Mouse (Mus musculus) liver, embryonic 16.5 days (tissue): ENCODE measurements around the gene Ddx6. TPM values are rescaled to one million over a fixed set of nuclear protein-coding genes. Genes with fewer than 3 reads are reported as not detected.
"Not testable (repeated sequence)": the region's sequence is repeated elsewhere in the genome, so short reads cannot be mapped to it uniquely, and the experiment has no call there.

Experiments used
- ATAC-seq: fragments of 200-750 bp; cut with Nextera tagmentation; 2 replicates; pipeline ENCODE4 v1.8.0; 2017; ENCODE audit warnings: low read depth, mild to moderate bottlenecking, moderate number of reproducible peaks, moderate library complexity
- H3K27ac ChIP-seq: fragments of 300-500 bp; sonication (generic); 2 replicates; pipeline ENCODE4 v1.5.1; 2014; ENCODE audit warnings: mild to moderate bottlenecking, low read length
- H3K27me3 ChIP-seq: fragments of 300-500 bp; sonication (generic); 2 replicates; pipeline ENCODE4 v1.6.1; 2014; ENCODE audit warnings: low read depth, low read length, mixed read lengths; ENCODE audit not compliant: control insufficient read depth, insufficient read depth
- H3K36me3 ChIP-seq: fragments of 300-500 bp; sonication (generic); 2 replicates; pipeline ENCODE4 v1.6.1; 2014; ENCODE audit warnings: mild to moderate bottlenecking; ENCODE audit not compliant: control insufficient read depth, insufficient read depth
- H3K4me1 ChIP-seq: fragments of 300-500 bp; sonication (generic); 2 replicates; pipeline ENCODE4 v1.6.1; 2014; ENCODE audit warnings: low read depth, low read length, mixed read lengths; ENCODE audit not compliant: control insufficient read depth
- H3K4me2 ChIP-seq: fragments of 300-500 bp; sonication (generic); 2 replicates; pipeline ENCODE4 v1.6.1; 2014; ENCODE audit warnings: low read depth, low read length, mixed read lengths
- H3K4me3 ChIP-seq: fragments of 300-500 bp; sonication (generic); 2 replicates; pipeline ENCODE4 v1.5.1; 2014; ENCODE audit warnings: low read depth, mild to moderate bottlenecking, low read length
- H3K9ac ChIP-seq: fragments of 300-500 bp; sonication (generic); 2 replicates; pipeline ENCODE4 v1.6.1; 2014; ENCODE audit warnings: low read depth, low read length
- H3K9me3 ChIP-seq: fragments of 300-500 bp; sonication (generic); replicated peaks from 2 replicates; pipeline ENCODE4 v1.6.1; 2016; ENCODE audit warnings: low read length; ENCODE audit not compliant: control insufficient read depth
- WGBS: fragments of 180-500 bp; shearing (Covaris S2); extraction: QIAGEN DNeasy Blood & Tissue Kit; methylation state at CpG from one replicate; pipeline ENCODE4 v1.1.7; 2014; ENCODE audit not compliant: insufficient replicate concordance; 5-methylcytosine and 5-hydroxymethylcytosine counted together
- polyA plus RNA-seq: library from polyadenylated mRNA; unstranded; fragments of >200 nt; fragmentation: Nextera tagmentation; extraction: Ambion mirVana; gene quantifications from 2 replicates; pipeline ENCODE4 v1.2.1, GENCODE M21; 2015

The Ddx6 gene
- polyA plus RNA-seq, 1 experiment from 2014 or later: 4.5 TPM

- no peak overlapping the region for H3K4me3 ChIP-seq
- no peaks in the 10 kb centered on the region for H3K9me3 ChIP-seq
- ATAC-seq: no peak
- 77% methylated on average over 2 of the region's 2 CpGs for WGBS
- H3K27me3 ChIP-seq: no peaks in the 10 kb centered on the region
- H3K9ac ChIP-seq: no peak overlapping the region
- peaks cover 12% of the 10 kb centered on the region for H3K4me1 ChIP-seq
- H3K27ac ChIP-seq: no peak overlapping the region
- no peaks in the 10 kb centered on the region for H3K36me3 ChIP-seq
- no peak overlapping the region for H3K4me2 ChIP-seq
Observed at GRCm38 (mm10) chr9:44575095-44575494, 29.6 kb upstream of the Ddx6 start.

- H3K4me3 ChIP-seq, H3K4me2 ChIP-seq: not testable (repeated sequence)
- WGBS: 70% methylated on average over 7 of the region's 7 CpGs
Observed at GRCm38 (mm10) chr9:44576046-44576445, 28.6 kb upstream of the Ddx6 start.

GRCm38 (mm10) chr9:44579392-44579791 lies 25.3 kb upstream of the Ddx6 start:
- H3K9me3 ChIP-seq: peaks cover 9% of the 10 kb centered on the region; the same call in 1 of the 2 replicates
- H3K9ac ChIP-seq: peak overlapping the region; percentile 17
- H3K4me1 ChIP-seq: peaks cover 25% of the 10 kb centered on the region
- H3K36me3 ChIP-seq: no peaks in the 10 kb centered on the region
- peak overlapping the region; percentile 81 for H3K27ac ChIP-seq
- no peaks in the 10 kb centered on the region for H3K27me3 ChIP-seq
- H3K4me3 ChIP-seq: peak overlapping the region; percentile 43
- WGBS: 8% methylated on average over 6 of the region's 6 CpGs
- ATAC-seq: peak; percentile 70
- H3K4me2 ChIP-seq: peak overlapping the region; percentile 64

More at GRCm38 (mm10) chr9:44576046-44576445, 28.6 kb upstream of the Ddx6 start:
- H3K9ac ChIP-seq, H3K27ac ChIP-seq, H3K9me3 ChIP-seq, H3K27me3 ChIP-seq, ATAC-seq, H3K36me3 ChIP-seq: not testable (repeated sequence)
- peaks cover 18% of the 10 kb centered on the region for H3K4me1 ChIP-seq

GRCm38 (mm10) chr9:44580085-44580484 lies 24.6 kb upstream of the Ddx6 start:
- peak; percentile 94 for ATAC-seq

GRCm38 (mm10) chr9:44581423-44581822 lies 23.3 kb upstream of the Ddx6 start:
- ATAC-seq: no peak
- Histone ChIP-seq H3K4me2 (no peak overlapping the region), H3K4me3 (no peak overlapping the region), H3K4me1 (peaks cover 25% of the 10 kb centered on the region), H3K36me3 (no peaks in the 10 kb centered on the region), H3K27ac (no peak overlapping the region; the same call in 1 of the 2 replicates), H3K9ac (no peak overlapping the region), H3K9me3 (peaks cover 10% of the 10 kb centered on the region; the same call in 1 of the 2 replicates), H3K27me3 (no peaks in the 10 kb centered on the region)
- 51% methylated on average over 3 of the region's 3 CpGs for whole genome bisulfite sequencing

More at GRCm38 (mm10) chr9:44580085-44580484, 24.6 kb upstream of the Ddx6 start:
- Histone ChIP-seq H3K9me3 (peaks cover 10% of the 10 kb centered on the region; the same call in 1 of the 2 replicates), H3K27ac (peak overlapping the region; percentile 81), H3K9ac (peak overlapping the region; percentile 26), H3K27me3 (no peaks in the 10 kb centered on the region), H3K36me3 (no peaks in the 10 kb centered on the region), H3K4me3 (peak overlapping the region; percentile 43), H3K4me1 (peaks cover 25% of the 10 kb centered on the region), H3K4me2 (peak overlapping the region; percentile 64)
- 23% methylated on average over 5 of the region's 5 CpGs for WGBS

- ATAC-seq: no peak
Observed at GRCm38 (mm10) chr9:44582390-44582789, 22.3 kb upstream of the Ddx6 start.

GRCm38 (mm10) chr9:44586640-44587261 lies 17.9 kb upstream of the Ddx6 start:
- H3K27ac ChIP-seq: no peak overlapping the region
- WGBS: 70% methylated on average over 8 of the region's 8 CpGs
- peak; percentile 53 for ATAC-seq

More at GRCm38 (mm10) chr9:44582390-44582789, 22.3 kb upstream of the Ddx6 start:
- H3K4me3 ChIP-seq: no peak overlapping the region
- no peak overlapping the region for H3K9ac ChIP-seq
- H3K4me2 ChIP-seq: no peak overlapping the region
- no peak overlapping the region for H3K27ac ChIP-seq
- peaks cover 29% of the 10 kb centered on the region for H3K4me1 ChIP-seq
- WGBS: 43% methylated on average over 16 of the region's 16 CpGs
- no peaks in the 10 kb centered on the region for H3K27me3 ChIP-seq
- no peaks in the 10 kb centered on the region for H3K36me3 ChIP-seq
- H3K9me3 ChIP-seq: peaks cover 10% of the 10 kb centered on the region; the same call in 1 of the 2 replicates

GRCm38 (mm10) chr9:44587262-44588160 lies 17.2 kb upstream of the Ddx6 start:
- Histone ChIP-seq H3K36me3 (no peaks in the 10 kb centered on the region), H3K27me3 (no peaks in the 10 kb centered on the region), H3K9ac (no peak overlapping the region), H3K4me3 (no peak overlapping the region), H3K9me3 (peaks cover 7% of the 10 kb centered on the region; the same call in 1 of the 2 replicates), H3K27ac (no peak overlapping the region), H3K4me1 (peaks cover 15% of the 10 kb centered on the region), H3K4me2 (no peak overlapping the region)
- peak; percentile 82 for ATAC-seq
- WGBS: 33% methylated on average over 9 of the region's 9 CpGs

More at GRCm38 (mm10) chr9:44586640-44587261, 17.9 kb upstream of the Ddx6 start:
- no peak overlapping the region for H3K4me2 ChIP-seq
- H3K9me3 ChIP-seq: peaks cover 7% of the 10 kb centered on the region; the same call in 1 of the 2 replicates
- no peak overlapping the region for H3K9ac ChIP-seq
- peaks cover 19% of the 10 kb centered on the region for H3K4me1 ChIP-seq
- H3K27me3 ChIP-seq: no peaks in the 10 kb centered on the region
- H3K36me3 ChIP-seq: no peaks in the 10 kb centered on the region
- H3K4me3 ChIP-seq: no peak overlapping the region
